Mouse (Mus musculus) lung, adult 2 months (tissue): ENCODE measurements around the gene Kri1.

Experiments used
- CTCF ChIP-seq: fragments of 200-500 bp; IDR thresholded peaks from 2 replicates; pipeline ENCODE4 v1.5.1; 2011; ENCODE audit warnings: mild to moderate bottlenecking, low read length, control low read depth; ENCODE audit not compliant: insufficient read depth
- POLR2A ChIP-seq: fragments of 200-500 bp; IDR thresholded peaks from 2 replicates; pipeline ENCODE4 v1.6.1; 2011; ENCODE audit warnings: low read depth, mild to moderate bottlenecking, control low read depth, low read length, borderline replicate concordance; ENCODE audit errors: extremely low read depth

DNA sequence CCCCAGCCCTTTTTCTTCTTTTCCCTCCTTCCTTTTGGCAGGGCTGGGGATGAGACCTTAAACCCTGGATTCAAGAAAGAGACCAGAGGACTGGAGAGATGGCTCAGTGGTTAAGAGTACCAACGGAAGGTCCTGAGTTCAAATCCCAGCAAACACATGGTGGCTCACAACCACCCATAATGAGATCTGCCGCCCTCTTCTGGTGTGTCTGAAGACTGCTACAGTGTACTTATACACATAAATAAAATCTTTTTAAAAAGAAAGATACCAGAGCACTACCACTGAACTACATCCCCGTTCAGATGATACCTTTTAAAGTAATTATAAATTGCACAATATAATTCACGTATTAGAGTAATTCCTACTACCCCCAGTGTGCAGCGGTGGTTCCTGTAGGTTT, 54.9 kb downstream of the Kri1 start:
- TF ChIP-seq POLR2A (no peak), CTCF (no peak)
